Mouse (Mus musculus): ENCODE measurements around the gene Prss33. TPM values are rescaled to one million over a fixed set of nuclear protein-coding genes. Genes with fewer than 3 reads are reported as not detected.

Prss33 gene
- total RNA-seq, 1 experiment from 2014 or later: 0.65 TPM

- ATAC-seq (replicated peaks in 1 of 2; ENCODE audit: insufficient read depth in 1 of 2, low FRiP score in 2 of 2, low TSS enrichment in 1 of 2, low read depth in 1 of 2, poor library complexity in 2 of 2, severe bottlenecking in 2 of 2): no peak
These were observed 34.2 kb downstream of the Prss33 start for GRCm38 (mm10) chr17:23801627-23802026.

- peak in 1 of 2 experiments; percentile 62; a peak in 3 of 4 replicates for ATAC-seq (replicated peaks in 1 of 2; ENCODE audit: insufficient read depth in 1 of 2, low FRiP score in 2 of 2, low TSS enrichment in 1 of 2, low read depth in 1 of 2, poor library complexity in 2 of 2, severe bottlenecking in 2 of 2)
These were observed 38.5 kb downstream of the Prss33 start for GRCm38 (mm10) chr17:23797316-23797715.

GRCm38 (mm10) chr17:23795323-23795722 is 40.5 kb downstream of the Prss33 start:
- ATAC-seq (replicated peaks in 1 of 2; ENCODE audit: insufficient read depth in 1 of 2, low FRiP score in 2 of 2, low TSS enrichment in 1 of 2, low read depth in 1 of 2, poor library complexity in 2 of 2, severe bottlenecking in 2 of 2): no peak

- peak in 1 of 2 experiments; percentile 6; a peak in 1 of 4 replicates for ATAC-seq (replicated peaks in 1 of 2; ENCODE audit: insufficient read depth in 1 of 2, low FRiP score in 2 of 2, low TSS enrichment in 1 of 2, low read depth in 1 of 2, poor library complexity in 2 of 2, severe bottlenecking in 2 of 2)
These were observed 44.8 kb downstream of the Prss33 start for GRCm38 (mm10) chr17:23791079-23791357.

- ATAC-seq (replicated peaks in 1 of 2; ENCODE audit: insufficient read depth in 1 of 2, low FRiP score in 2 of 2, low TSS enrichment in 1 of 2, low read depth in 1 of 2, poor library complexity in 2 of 2, severe bottlenecking in 2 of 2): peak; percentile 56 to 63
These were observed 45.4 kb downstream of the Prss33 start, which contains the start of gene Srrm2 for GRCm38 (mm10) chr17:23790269-23791078. TSS of gene Srrm2 (plus strand) at chr17:23790532.

GRCm38 (mm10) chr17:23789749-23790268 is 46.0 kb downstream of the Prss33 start:
- no peak for ATAC-seq (replicated peaks in 1 of 2; ENCODE audit: insufficient read depth in 1 of 2, low FRiP score in 2 of 2, low TSS enrichment in 1 of 2, low read depth in 1 of 2, poor library complexity in 2 of 2, severe bottlenecking in 2 of 2)

DNA sequence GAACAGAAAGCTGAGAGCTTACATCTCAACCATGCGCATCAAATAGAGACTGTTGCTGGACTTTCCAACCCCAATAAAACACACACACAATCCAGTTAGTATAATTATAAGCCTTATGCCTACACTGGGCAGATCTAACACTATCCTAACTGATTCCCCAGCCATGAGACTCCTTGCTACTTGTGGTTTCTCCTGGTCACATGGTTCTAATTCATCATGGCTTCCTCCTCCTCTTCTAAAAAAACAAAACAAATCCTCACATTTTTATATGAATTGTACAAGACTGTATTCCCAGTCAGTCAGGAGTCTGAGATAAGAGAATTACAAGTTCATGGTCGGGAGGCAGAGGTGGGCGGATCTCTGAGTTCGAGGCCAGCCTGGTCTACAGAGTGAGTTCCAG is 46.9 kb downstream of the Prss33 start:
- no peak for ATAC-seq (replicated peaks in 1 of 2; ENCODE audit: insufficient read depth in 1 of 2, low FRiP score in 2 of 2, low TSS enrichment in 1 of 2, low read depth in 1 of 2, poor library complexity in 2 of 2, severe bottlenecking in 2 of 2)

DNA sequence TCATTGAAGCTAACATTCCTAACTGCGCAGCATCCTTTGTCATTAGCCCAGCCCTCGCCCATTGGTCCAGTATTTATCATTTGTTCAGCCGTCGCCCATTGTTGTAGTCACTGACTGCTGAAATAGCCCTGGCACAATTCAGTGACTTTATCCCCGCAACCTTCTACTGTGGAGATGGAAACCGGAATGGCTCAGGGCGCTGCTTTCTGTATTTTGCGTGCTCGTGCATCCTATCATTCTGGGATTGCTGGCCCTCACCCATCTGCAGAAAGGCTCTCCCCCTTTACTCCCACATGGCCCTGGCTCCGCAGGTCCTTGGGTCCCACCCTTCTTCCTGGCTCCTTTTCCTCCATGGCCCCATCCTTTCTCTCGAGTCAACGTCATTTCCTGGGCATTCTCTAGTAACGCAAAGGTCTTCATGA is 49.3 kb downstream of the Prss33 start:
- ATAC-seq (replicated peaks in 1 of 2; ENCODE audit: insufficient read depth in 1 of 2, low FRiP score in 2 of 2, low TSS enrichment in 1 of 2, low read depth in 1 of 2, poor library complexity in 2 of 2, severe bottlenecking in 2 of 2): no peak

GRCm38 (mm10) chr17:23785561-23786471 is 50.0 kb downstream of the Prss33 start, which contains the start of gene Flywch2:
TSS of gene Flywch2 (minus strand) at chr17:23786081.
- peak; percentile 77 to 80 for ATAC-seq (replicated peaks in 1 of 2; ENCODE audit: insufficient read depth in 1 of 2, low FRiP score in 2 of 2, low TSS enrichment in 1 of 2, low read depth in 1 of 2, poor library complexity in 2 of 2, severe bottlenecking in 2 of 2)

GRCm38 (mm10) chr17:23783352-23783751 is 52.5 kb downstream of the Prss33 start:
- ATAC-seq (replicated peaks in 1 of 2; ENCODE audit: insufficient read depth in 1 of 2, low FRiP score in 2 of 2, low TSS enrichment in 1 of 2, low read depth in 1 of 2, poor library complexity in 2 of 2, severe bottlenecking in 2 of 2): no peak

Other genes starting within 250 kb of the Prss33 start
- gene Zfp13, start 236.6 kb downstream of the Prss33 start, total RNA-seq (2017): 0.25 TPM in 1 of 2 replicates, not detected in the other
- gene Zscan10, start 235.2 kb downstream of the Prss33 start, total RNA-seq (2017): not detected in 2 replicates
- gene Mmp25, start 190.8 kb downstream of the Prss33 start, total RNA-seq (2017): 2.7 and 5.2 TPM in 2 replicates
- not detected in 2 replicates for gene Bicdl2, start 175.6 kb downstream of the Prss33 start, total RNA-seq (2017)
- 32.0 and 33.6 TPM in 2 replicates for gene Hcfc1r1, start 162.5 kb downstream of the Prss33 start, total RNA-seq (2017)
- 34.0 and 48.2 TPM in 2 replicates for gene Thoc6, start 162.2 kb downstream of the Prss33 start, total RNA-seq (2017)
- 6.3 and 24.1 TPM in 2 replicates for gene Tnfrsf12a, start 158.6 kb downstream of the Prss33 start, total RNA-seq (2017)
- gene Cldn6, start 156.8 kb downstream of the Prss33 start, total RNA-seq (2017): not detected in 2 replicates
- not detected in 2 replicates for gene Cldn9, start 152.0 kb downstream of the Prss33 start, total RNA-seq (2017)
- gene 1520401A03Rik, start 113.3 kb downstream of the Prss33 start, total RNA-seq (2017): not detected in 2 replicates
- gene Pkmyt1, start 109.7 kb downstream of the Prss33 start, total RNA-seq (2017): 13.9 and 14.3 TPM in 2 replicates
- 2.3 and 3.4 TPM in 2 replicates for gene Paqr4, start 95.2 kb downstream of the Prss33 start, total RNA-seq (2017)
- not detected in 2 replicates for gene Kremen2, start 90.2 kb downstream of the Prss33 start, total RNA-seq (2017)
- 26.3 and 33.2 TPM in 2 replicates for gene Flywch1, start 64.5 kb downstream of the Prss33 start, total RNA-seq (2017)
- 6.3 and 9.1 TPM in 2 replicates for gene Flywch2, start 50.0 kb downstream of the Prss33 start, total RNA-seq (2017)
- 133 and 212 TPM in 2 replicates for gene Srrm2, start 45.5 kb downstream of the Prss33 start, total RNA-seq (2017)
- 82.3 and 105 TPM in 2 replicates for gene Elob, start 6.9 kb downstream of the Prss33 start, total RNA-seq (2017)
- not detected in 2 replicates for gene Prss32, start 7.8 kb upstream of the Prss33 start, total RNA-seq (2017)
- not detected in 2 replicates for gene Prss41, start 8.1 kb upstream of the Prss33 start, total RNA-seq (2017)
- gene Prss21, start 32.0 kb upstream of the Prss33 start, total RNA-seq (2017): not detected in 2 replicates
- not detected in 2 replicates for gene Dcpp1, start 44.8 kb upstream of the Prss33 start, total RNA-seq (2017)
- gene Dcpp2, start 44.8 kb upstream of the Prss33 start, total RNA-seq (2017): not detected in 2 replicates
- gene Dcpp3, start 81.4 kb upstream of the Prss33 start, total RNA-seq (2017): not detected in 2 replicates
- gene Sbp, start 105.6 kb upstream of the Prss33 start, total RNA-seq (2017): not detected in 2 replicates
- gene Sbpl, start 119.2 kb upstream of the Prss33 start, total RNA-seq (2017): not detected in 2 replicates
- 0.69 TPM in 1 of 2 replicates, not detected in the other for gene Prss30, start 144.5 kb upstream of the Prss33 start, total RNA-seq (2017)
- gene Prss22, start 162.0 kb upstream of the Prss33 start, total RNA-seq (2017): not detected in 2 replicates
- not detected in 2 replicates for gene Prss27, start 202.1 kb upstream of the Prss33 start, total RNA-seq (2017)
- 20.0 and 21.4 TPM in 2 replicates for gene Kctd5, start 237.4 kb upstream of the Prss33 start, total RNA-seq (2017)

Data from hematopoietic stem cell, adult 5-6 weeks (primary cell).